Mouse (Mus musculus) lung, postnatal 0 days (tissue): ENCODE measurements around the gene Gm20388.

ENCODE experiments used
- CTCF ChIP-seq: IDR thresholded peaks from 2 replicates; pipeline ENCODE4 v1.5.1; 2016; ENCODE audit warnings: antibody characterized with exemption, mild to moderate bottlenecking
- EP300 ChIP-seq: IDR thresholded peaks from 2 replicates; pipeline ENCODE4 v1.6.1; 2016; ENCODE audit warnings: antibody characterized with exemption, mild to moderate bottlenecking, control low read depth

GRCm38 (mm10) chr8:121162413-121162812 is 1251.8 kb downstream of the Gm20388 start:
- TF ChIP-seq CTCF (no peak), EP300 (no peak)
